Mouse (Mus musculus) C2C12 (cell line): ENCODE data around the gene Gm10642.

Experiments
- CTCF ChIP-seq: IDR thresholded peaks from one replicate; pipeline ENCODE4 v1.5.1; 2011; ENCODE audit not compliant: control insufficient read depth, insufficient read depth, insufficient read length
- MAX ChIP-seq: IDR thresholded peaks from one replicate; pipeline ENCODE4 v1.6.1; 2011; ENCODE audit warnings: mild to moderate bottlenecking, control low read depth
- MYOD1 ChIP-seq: IDR thresholded peaks from one replicate; pipeline ENCODE4 v1.6.1; 2011; ENCODE audit warnings: low read depth; ENCODE audit not compliant: control insufficient read depth, insufficient read length
- USF1 ChIP-seq: IDR thresholded peaks from one replicate; pipeline ENCODE4 v1.6.1; 2011; ENCODE audit warnings: low read depth, mild to moderate bottlenecking, control low read depth, moderate library complexity

GRCm38 (mm10) chr9:70679132-70680091, 23.4 kb downstream of the Gm10642 start:
- TF ChIP-seq MYOD1 = no peak
- TF ChIP-seq MAX = no peak
- TF ChIP-seq CTCF = no peak
- no peak for TF ChIP-seq USF1
